8 mouse cellular contexts compared by ENCODE assay signal in the genomic region with DNA sequence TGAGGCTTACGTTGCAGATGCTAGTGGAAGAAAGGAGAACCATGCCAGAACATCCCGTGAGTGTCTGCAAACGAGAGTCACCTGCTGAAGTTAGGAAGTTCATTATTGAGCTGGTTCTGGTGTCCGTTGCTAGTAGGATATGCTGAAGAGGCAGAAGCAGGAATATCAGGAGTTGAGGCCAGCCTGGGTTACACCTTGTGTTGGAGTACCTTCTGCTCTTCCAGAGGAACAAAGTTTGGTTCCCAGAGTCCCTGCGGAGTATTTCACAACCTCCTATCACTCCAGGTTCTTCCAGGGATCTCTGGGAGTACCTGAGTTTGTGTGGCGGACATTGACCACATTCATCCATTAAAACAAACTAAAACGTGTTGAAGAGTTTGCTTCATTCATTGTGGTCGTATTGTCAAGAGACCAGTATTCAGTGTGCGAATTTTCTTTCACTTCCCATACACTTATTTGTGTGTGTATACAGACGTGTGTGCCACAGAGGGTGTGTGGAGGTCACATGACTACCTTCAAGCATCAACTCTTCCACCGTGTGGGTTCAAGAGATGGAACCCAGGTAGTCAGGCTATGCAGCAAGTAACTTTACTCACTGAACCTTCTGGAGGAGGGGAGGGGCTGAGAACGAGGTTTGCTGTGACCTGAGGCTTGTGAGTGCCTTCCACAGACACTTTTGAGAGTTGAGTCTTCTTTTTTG. TPM values are rescaled to one million over a fixed set of nuclear protein-coding genes. Genes with fewer than 3 reads are reported as not detected.
A peak's percentile ranks its signal among the peaks of the same experiment; 100 is the strongest.
DNase-seq lines count a peak whose midpoint lies in the region; ATAC-seq and TF ChIP-seq lines count a peak whose summit lies in the region.

No protein-coding gene starts in this region.

- no peak for TF ChIP-seq POLR2A in cortical plate, adult 2 months (IDR thresholded peaks at IDR 0.05; ENCODE audit: extremely low read depth, insufficient read depth, low read length)

- no peaks in the 10 kb centered on the region for H3K9me3 ChIP-seq in kidney, embryonic 16.5 days (ENCODE audit: low read length)
- no peaks in the 10 kb centered on the region for H3K9me3 ChIP-seq in midbrain, postnatal 0 days (ENCODE audit: low read length)

- H3K36me3 ChIP-seq in kidney, embryonic 16.5 days (ENCODE audit: insufficient read depth, low read length) = peaks cover 34% of the 10 kb centered on the region
- H3K36me3 ChIP-seq in midbrain, postnatal 0 days (ENCODE audit: insufficient read depth, low read length) = peaks cover 28% of the 10 kb centered on the region

- ATAC-seq in kidney, embryonic 16.5 days (ENCODE audit: low FRiP score, low TSS enrichment) = no peak
- ATAC-seq in midbrain, postnatal 0 days (ENCODE audit: low FRiP score) = no peak
- ATAC-seq in megakaryocyte progenitor cell, adult 5-6 weeks (replicated peaks; ENCODE audit: poor library complexity) = no peak

- peak overlapping the region; percentile 64 for H3K4me3 ChIP-seq in kidney, embryonic 16.5 days (ENCODE audit: low read length)
- H3K4me3 ChIP-seq in cortical plate, adult 2 months (ENCODE audit: insufficient read depth, low read length) = peak overlapping the region; percentile 75
- peak overlapping the region; percentile 71 for H3K4me3 ChIP-seq in midbrain, postnatal 0 days (ENCODE audit: low read depth, low read length)

- peak overlapping the region; percentile 94 for H3K4me2 ChIP-seq in kidney, embryonic 16.5 days (replicated peaks; ENCODE audit: low read depth, low read length)
- peak overlapping the region; percentile 90 for H3K4me2 ChIP-seq in midbrain, postnatal 0 days (ENCODE audit: low read depth, low read length, poor library complexity, severe bottlenecking)

- peak overlapping the region; percentile 87 for H3K9ac ChIP-seq in kidney, embryonic 16.5 days (replicated peaks; ENCODE audit: low read length)
- H3K9ac ChIP-seq in midbrain, postnatal 0 days (replicated peaks; ENCODE audit: low read length, poor library complexity, severe bottlenecking) = peak overlapping the region; percentile 84

- peak overlapping the region; percentile 1; the same call in 1 of the 2 replicates for H3K27ac ChIP-seq in kidney, embryonic 16.5 days (ENCODE audit: low read length)
- peak overlapping the region; percentile 32 for H3K27ac ChIP-seq in cortical plate, adult 2 months (ENCODE audit: insufficient read depth, low read length)
- peak overlapping the region; percentile 48; the same call in 1 of the 2 replicates for H3K27ac ChIP-seq in midbrain, postnatal 0 days (ENCODE audit: low read depth, low read length)

- H3K27me3 ChIP-seq in kidney, embryonic 16.5 days (ENCODE audit: insufficient read depth, low read length) = no peaks in the 10 kb centered on the region
- no peaks in the 10 kb centered on the region for H3K27me3 ChIP-seq in midbrain, postnatal 0 days (ENCODE audit: insufficient read depth, low read length)

- no peak for TF ChIP-seq CTCF in cortical plate, adult 2 months (IDR thresholded peaks at IDR 0.05; ENCODE audit: extremely low read depth, insufficient read depth, low read length)
- no peak for TF ChIP-seq CTCF in midbrain, postnatal 0 days (IDR thresholded peaks at IDR 0.05)

- H3K4me1 ChIP-seq in kidney, embryonic 16.5 days (ENCODE audit: insufficient read depth, low read length) = peaks cover 17% of the 10 kb centered on the region
- H3K4me1 ChIP-seq in cortical plate, adult 2 months (ENCODE audit: control insufficient read depth, insufficient read depth, low read length) = peaks cover 3% of the 10 kb centered on the region; the same call in 1 of the 2 replicates
- no peaks in the 10 kb centered on the region for H3K4me1 ChIP-seq in midbrain, postnatal 0 days (ENCODE audit: insufficient read depth, low read length)

- 54% methylated on average over 12 of the region's 12 CpGs for WGBS in kidney, embryonic 16.5 days
- 57% methylated on average over 12 of the region's 12 CpGs for WGBS in midbrain, postnatal 0 days

- no peak for DNase-seq in kidney, postnatal 14 days
- DNase-seq in induced T-regulatory cell, adult 2 months (ENCODE audit: low read depth) = peak; percentile 62
- no peak for DNase-seq in midbrain, postnatal 0 days (ENCODE audit: low spot score)
- no peak for DNase-seq in T-cell, adult 2 months (ENCODE audit: low spot score)
- no peak for DNase-seq in cerebellum, postnatal 4 days (ENCODE audit: low spot score in 2 of 2)

RNA-seq across cellular contexts. Expression of a gene that starts 6.6 kb away (rescaled TPM):
- polyA plus RNA-seq in kidney, embryonic 16.5 days (2015; fragmentation: Nextera tagmentation; extraction: Ambion mirVana) = 730 and 733 TPM in 2 replicates
- 326 and 355 TPM in 2 replicates for polyA plus RNA-seq in cortical plate, adult 2 months (2012; rRNA removed)
- total RNA-seq in midbrain, postnatal 0 days (2014; rRNA removed) = 261 and 287 TPM in 2 replicates
- polyA plus RNA-seq in midbrain, postnatal 0 days (2015; fragmentation: Nextera tagmentation; extraction: Ambion mirVana) = 445 and 474 TPM in 2 replicates
- 2,102 and 2,150 TPM in 2 replicates for total RNA-seq in megakaryocyte progenitor cell, adult 5-6 weeks (2015)
- 2,250 and 2,701 TPM in 2 replicates for total RNA-seq in megakaryocyte progenitor cell, adult 5-6 weeks (2017)

RNA-seq across cellular contexts. Expression of a gene that starts 38.2 kb away (rescaled TPM):
- polyA plus RNA-seq in kidney, embryonic 16.5 days (2015; fragmentation: Nextera tagmentation; extraction: Ambion mirVana) = 1.8 TPM in 2 replicates
- polyA plus RNA-seq in cortical plate, adult 2 months (2012; rRNA removed) = 7.0 and 8.0 TPM in 2 replicates
- 6.9 and 9.0 TPM in 2 replicates for total RNA-seq in midbrain, postnatal 0 days (2014; rRNA removed)
- 4.7 and 5.2 TPM in 2 replicates for polyA plus RNA-seq in midbrain, postnatal 0 days (2015; fragmentation: Nextera tagmentation; extraction: Ambion mirVana)
- total RNA-seq in megakaryocyte progenitor cell, adult 5-6 weeks (2015) = not detected in 2 replicates
- total RNA-seq in megakaryocyte progenitor cell, adult 5-6 weeks (2017) = not detected in 2 replicates
